Mouse (Mus musculus) kidney, postnatal 36 days (tissue): Measurements from ENCODE around the gene Tmem132e.
A peak's percentile ranks its signal among the peaks of the same experiment; 100 is the strongest.

ENCODE experiments used
- DNase-seq, 2 experiments: peaks; one replicate each; pipeline ENCODE4 v3.0.0; 2021 to 2022; ENCODE audit warnings: mixed read lengths in 2 of 2

The Tmem132e gene

GRCm38 (mm10) chr11:82388371-82389313 is at the start of gene Tmem132e:
Tmem132e (plus strand) TSS chr11:82388900.
- DNase-seq, result peak in 1 of 2 experiments; percentile 6

DNA sequence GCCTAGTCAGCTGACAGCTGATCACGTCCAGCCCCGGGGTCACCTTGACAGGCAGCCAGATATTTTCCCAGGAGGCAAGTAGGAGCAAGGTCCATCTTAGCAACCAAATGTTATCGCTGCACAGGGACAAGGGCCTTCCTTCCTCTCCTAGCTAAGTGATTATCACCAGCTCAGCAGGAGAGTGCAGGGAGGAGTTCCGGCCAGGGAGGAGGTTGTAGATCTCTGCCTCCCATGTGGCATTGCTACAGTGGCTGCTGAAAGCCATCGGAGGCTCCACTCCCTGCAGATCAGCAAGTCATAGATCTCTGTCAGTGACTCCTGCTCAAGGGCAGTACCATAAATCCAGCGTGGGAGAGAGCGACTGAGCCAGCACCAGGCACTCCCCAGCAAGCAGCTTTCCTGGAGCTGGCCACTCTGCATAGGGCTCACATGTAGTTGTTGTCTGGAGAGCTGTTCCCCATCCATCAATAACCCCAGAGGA is 48.7 kb upstream of the Tmem132e start:
- peak; percentile 41 to 55 for DNase-seq

GRCm38 (mm10) chr11:82340416-82340815 is 48.3 kb upstream of the Tmem132e start:
- peak in 1 of 2 experiments; percentile 3 for DNase-seq

DNA sequence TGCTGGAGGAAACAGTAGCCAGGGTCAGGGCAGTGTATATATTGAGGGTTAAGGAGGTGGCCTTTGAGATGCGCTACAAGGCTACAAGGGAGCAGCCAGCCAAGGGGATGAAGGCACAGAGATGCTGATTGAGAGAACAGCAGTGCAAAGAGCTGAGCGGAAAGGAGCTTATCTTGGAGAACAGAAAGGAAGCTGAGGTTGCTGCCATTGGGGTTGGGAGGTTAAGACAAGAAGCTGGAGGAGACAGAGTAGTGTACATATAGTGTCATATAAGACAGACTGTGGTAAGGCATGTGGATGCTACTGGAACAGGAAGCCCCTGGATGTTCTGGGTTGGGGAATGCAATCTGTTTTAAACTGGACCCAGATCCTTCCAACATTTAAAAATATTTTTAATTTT is 47.8 kb upstream of the Tmem132e start:
- no peak for DNase-seq

GRCm38 (mm10) chr11:82351039-82351438 is 37.7 kb upstream of the Tmem132e start:
- DNase-seq, result no peak

- DNase-seq, result no peak
These were observed 18.5 kb upstream of the Tmem132e start for GRCm38 (mm10) chr11:82370151-82370550.

DNA sequence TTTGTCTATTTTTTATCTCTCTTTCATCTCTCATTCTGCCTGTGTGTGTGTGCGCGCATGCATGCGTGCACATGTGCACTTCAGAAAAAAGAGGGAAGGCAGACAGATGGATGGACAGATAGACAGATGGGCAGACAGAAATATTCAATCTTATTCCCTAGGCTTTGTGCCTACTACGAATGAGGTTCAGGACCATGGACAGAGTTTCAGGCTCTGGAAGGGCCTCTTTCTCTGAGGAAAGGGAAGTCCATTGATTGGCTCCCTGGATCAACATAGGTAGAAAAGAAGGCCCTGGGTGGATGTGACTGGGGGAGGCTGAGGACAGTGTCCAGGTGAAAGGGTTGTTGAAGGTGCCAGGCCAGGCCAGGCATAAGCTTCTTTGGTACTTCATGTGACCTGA is 17.1 kb upstream of the Tmem132e start:
- DNase-seq, result peak in 1 of 2 experiments; percentile 29

DNA sequence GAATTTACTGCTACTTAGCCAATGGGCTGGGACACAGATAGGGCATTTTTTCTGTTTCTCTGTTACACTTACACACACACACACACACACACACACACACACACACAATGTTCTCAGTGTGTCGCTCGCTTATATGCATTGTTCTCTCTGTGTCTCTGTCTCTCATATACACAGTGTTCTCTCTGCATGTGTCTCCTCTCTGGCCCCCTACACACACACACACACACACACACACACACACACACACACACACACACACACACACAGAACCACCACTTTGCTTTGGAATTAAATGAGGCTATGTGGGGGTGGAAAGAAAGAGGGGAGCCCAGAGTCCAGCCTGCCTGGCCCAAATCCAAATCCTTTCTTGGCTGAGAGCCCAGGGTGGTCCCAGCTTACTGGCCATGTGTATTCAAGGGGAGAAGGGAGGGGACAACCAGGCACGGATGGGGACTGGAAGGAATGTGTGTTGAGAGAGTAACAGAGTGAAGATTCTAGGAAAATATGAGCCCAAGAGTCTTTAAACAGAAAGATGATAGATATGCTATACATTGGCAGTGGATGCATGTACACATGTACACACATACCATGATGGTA is 8.0 kb upstream of the Tmem132e start:
- no peak for DNase-seq

- peak in 1 of 2 experiments; percentile 32 for DNase-seq
These were observed 1.6 kb upstream of the Tmem132e start for GRCm38 (mm10) chr11:82386970-82387540.

DNA sequence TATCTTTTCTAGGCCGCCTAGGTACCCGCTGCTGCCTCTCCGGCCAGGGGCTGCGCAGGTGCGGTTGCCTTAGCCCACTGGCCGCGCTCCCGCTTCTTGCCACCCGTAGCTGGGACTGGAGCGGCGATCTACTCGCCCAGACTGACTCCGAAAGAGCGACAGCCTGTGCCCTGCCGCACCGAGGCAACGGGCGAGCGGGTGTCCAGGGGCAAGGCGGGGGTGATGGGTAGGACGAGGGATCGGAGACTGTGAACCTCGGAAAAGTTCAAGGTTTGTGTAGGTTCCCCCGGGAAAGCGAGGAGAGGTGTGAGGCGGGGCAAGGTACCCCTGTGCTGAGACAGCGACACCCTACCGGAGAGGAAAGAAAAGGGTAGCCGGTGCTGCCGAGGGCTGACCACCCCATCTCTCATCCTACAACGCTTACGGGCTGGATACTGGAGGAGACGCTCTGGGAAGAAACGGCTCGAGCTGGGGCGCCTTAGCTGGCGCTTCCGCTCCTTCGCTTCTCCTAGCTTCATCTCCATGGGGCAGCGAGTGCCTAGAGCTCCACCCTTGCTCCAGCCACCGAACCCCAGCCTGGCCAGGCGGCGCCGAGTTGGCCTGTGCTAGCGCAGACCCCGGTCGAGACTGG is 874 bp upstream of the Tmem132e start:
- no peak for DNase-seq

DNA sequence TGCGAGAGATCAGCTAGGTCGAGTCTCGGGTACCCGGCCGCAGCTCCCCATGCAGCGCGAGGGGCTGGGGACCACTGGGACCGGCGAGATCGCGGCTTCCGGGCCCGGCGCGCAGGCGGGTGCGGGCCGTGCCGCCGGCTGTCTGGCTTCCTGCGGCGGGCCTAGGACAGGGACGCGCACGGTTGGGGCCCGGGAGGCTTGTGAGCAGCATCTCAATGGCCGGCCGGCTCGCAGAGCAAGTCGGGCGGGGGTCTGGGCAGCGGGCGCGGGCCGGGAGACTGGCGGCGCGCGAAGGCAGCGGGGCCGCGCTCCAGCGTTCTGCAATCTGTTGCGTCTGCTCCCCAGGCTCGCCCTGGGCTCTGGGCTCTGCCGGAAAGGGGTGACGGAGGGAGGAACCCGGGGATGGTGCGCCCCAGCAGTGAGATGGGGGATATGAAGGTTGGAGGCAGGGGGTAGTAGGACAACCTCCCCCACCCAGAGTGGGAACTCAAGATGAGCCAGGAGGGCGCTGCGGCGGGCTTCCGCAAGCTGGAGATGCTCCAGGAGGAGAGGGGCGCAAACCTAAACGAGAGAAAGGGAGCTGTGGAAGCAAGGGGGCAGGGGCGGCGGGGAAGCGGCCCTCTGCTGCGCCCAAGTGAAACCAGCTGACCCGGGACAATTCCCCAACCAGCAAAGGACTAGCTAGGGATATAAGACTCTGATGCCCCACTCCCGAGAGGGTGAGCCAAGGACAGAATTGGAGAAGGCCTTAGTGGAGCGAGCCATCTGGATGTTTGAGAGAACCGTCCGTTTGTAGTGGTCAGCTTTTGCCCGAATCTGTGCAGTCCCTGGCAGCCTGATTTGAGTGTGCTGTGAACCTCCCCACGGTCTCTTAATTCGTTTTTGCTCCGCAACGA is 944 bp downstream of the Tmem132e start:
- DNase-seq, result peak in 1 of 2 experiments; percentile 16

DNA sequence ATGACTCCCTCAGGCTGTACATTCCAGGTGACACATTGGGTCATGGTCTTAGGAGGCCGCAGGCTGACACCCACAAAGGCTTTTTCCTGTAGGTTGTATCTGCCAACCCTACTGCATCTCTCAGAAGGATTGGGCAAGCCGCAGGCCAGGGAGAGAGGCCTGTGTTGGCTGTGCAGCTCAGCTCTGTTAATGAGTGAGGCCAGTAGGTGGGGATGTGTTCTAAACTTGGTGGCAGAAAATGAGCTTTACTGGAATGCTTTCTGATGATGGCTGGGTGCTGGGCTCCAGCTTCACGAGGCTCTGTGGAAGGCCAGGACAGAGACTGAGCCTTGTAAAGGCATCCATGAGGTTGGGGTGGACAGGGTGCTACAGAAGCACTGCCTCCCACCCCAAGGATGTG is 3.6 kb downstream of the Tmem132e start:
- DNase-seq, result no peak

GRCm38 (mm10) chr11:82399621-82400020 is 10.9 kb downstream of the Tmem132e start:
- peak in 1 of 2 experiments; percentile 72 for DNase-seq

GRCm38 (mm10) chr11:82405641-82406040 is 16.9 kb downstream of the Tmem132e start:
- peak in 1 of 2 experiments; percentile 36 for DNase-seq

- DNase-seq, result peak; percentile 32 to 49
These were observed 17.9 kb downstream of the Tmem132e start for GRCm38 (mm10) chr11:82406358-82407221.

- no peak for DNase-seq
These were observed 23.8 kb downstream of the Tmem132e start for GRCm38 (mm10) chr11:82412496-82412895.

DNA sequence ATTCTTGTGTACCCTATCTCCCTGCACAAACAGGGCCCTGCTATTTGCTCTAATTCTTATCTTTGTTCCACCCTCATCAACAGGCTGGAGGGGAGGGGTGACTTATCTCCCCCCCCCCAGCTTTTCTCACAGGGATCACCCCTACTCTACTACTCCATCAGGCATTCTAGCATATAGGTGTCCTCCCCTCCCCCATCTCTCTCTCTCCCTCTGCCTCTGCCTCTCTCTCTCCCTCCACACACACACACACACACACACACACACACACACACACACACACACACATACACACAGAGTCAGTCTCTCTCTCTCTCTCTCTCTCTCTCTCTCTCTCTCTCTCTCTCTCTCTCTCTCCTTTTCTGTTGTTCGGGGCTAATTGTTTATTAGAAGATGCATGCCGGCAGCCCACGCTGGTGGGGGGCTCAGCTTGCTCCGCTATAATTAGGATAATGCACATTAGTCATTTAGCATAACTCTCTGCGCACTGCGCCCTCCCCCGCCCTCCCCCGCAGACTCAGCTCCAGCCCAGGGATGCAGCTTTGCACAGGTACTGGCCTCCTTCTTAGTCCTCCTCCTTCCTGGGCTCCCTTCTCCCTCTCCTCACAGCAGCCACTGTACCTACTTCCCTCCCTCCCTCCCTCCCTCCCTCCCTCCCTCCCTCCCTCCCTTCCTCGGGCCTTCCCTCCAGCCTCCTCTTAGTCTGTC is 29.8 kb downstream of the Tmem132e start:
- no peak for DNase-seq

DNA sequence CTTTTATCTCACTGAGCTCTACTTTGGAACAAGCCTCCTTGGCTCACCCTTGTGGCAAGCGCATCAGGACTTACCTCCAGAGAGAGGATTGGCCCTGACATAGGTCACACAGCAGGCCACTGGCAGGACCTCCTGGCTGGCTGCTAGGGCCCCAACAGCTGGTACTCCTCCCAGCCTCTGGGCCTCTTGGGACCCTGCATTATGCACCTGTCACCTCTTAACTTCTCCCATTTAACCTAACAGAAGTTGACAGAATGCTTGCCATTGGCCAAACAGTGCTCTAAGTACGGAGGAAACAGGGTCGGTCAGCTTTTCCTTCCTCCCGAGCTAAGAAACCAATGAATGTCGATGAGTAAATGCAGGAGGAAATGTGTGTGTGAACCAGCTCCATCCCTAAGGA is 33.2 kb downstream of the Tmem132e start:
- DNase-seq, result no peak

- no peak for DNase-seq
These were observed 34.8 kb downstream of the Tmem132e start for GRCm38 (mm10) chr11:82423521-82423920.

GRCm38 (mm10) chr11:82428801-82429200 is 40.1 kb downstream of the Tmem132e start:
- peak in 1 of 2 experiments; percentile 16 for DNase-seq
